Mouse (Mus musculus): ENCODE measurements at regions not wholly inside any gene's neighbourhood (a gene's known extent, or its start where the extent isn't known, plus 50 kb on each side); places are given as distances from the start of the nearest gene placed in this dataset.
"Not testable (repeated sequence)": the region's sequence is repeated elsewhere in the genome, so short reads cannot be mapped to it uniquely, and the experiment has no call there.

DNA sequence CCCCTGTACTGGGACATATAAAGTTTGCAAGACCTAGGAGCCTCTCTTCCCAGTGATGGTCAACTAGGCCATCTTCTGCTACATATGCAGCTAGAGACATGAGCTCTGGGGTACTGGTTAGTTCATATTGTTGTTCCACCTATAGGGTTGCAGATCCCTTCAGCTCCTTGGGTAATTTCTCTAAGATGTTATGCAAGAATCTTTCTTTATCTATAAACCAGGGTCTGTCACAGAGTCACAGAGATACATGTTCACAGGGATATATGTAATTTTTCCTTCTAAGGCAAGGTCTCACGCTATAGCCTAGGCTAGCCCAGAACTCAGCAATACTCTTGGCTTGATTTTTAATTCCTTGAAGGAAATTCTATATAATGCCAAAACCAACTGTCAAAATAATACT lies 56.9 kb downstream of the Zfp36l1 start:
- not testable (repeated sequence) for DNase-seq

DNA sequence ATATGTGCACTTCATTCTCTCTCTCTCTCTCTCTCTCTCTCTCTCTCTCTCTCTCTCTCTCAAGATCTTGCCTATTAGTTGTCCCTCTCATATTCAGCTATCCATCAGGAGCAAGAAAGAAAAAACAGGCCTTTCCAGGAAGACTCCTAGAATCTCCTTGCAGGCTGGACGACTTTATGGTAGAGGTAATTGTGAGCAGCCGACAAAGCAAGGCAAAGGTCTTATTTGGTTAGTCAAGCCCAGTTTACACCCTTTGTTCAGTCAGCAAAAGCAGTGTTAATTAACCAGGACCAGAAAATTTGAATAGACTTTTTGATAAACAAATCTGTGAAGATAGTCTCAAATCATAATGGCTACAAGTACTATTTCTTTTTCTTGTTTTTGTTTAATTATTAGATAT lies 57.4 kb downstream of the Zfp36l1 start:
- no peak for DNase-seq

DNA sequence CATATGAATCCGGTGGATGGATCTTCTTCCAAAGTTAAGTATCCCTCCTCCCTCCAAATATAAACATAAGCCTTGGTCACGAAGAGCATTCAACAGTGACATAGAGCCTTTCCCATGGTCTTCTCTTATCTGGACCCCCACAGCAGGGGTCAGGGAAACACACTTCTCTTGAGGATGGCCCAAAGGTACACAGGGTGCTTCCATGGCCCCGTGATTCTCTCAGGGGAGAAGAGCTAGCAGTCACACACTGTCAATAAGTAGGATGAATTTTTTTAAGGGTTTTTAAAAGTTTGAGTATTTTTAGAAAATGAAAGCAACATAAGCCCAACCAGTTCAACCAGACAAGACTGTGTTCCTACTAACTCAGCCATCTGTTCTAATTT lies 58.2 kb downstream of the Zfp36l1 start:
- no peak for DNase-seq

DNA sequence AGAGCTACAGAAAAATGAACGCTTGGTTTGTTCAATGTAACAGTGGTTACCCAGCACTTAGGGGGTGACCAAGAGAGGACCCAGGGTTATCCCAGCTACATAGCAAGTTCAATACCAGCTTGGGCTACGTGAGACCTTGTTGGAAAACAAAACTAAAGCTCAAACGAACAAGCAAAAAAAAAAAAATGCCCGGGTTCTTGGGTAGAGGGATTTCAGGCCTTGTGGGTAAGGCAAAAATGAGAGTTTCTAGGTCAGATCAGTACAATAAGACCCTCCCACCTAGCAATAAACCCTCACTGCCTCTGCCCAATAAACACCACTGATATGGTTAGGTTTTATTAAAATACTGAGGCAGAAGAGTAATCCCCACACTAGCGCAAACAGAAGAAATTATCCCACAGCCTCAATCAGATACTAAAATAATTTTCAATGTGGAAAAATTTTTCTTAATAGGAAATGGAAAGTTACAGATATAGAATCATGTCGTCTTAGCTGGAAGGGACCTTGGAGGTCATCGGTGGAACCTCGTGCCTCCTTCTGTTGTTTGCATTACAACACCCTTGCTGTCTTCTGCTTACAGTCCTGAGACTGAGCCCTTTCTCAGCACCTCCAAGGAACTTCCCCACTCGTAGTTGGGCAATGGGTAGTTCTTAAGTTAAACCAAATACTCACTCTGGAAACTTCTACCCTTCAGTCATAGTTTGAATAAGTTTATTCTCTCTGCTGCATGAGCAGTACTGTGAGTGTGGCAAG lies 58.7 kb downstream of the Zfp36l1 start:
- DNase-seq, result no peak

DNA sequence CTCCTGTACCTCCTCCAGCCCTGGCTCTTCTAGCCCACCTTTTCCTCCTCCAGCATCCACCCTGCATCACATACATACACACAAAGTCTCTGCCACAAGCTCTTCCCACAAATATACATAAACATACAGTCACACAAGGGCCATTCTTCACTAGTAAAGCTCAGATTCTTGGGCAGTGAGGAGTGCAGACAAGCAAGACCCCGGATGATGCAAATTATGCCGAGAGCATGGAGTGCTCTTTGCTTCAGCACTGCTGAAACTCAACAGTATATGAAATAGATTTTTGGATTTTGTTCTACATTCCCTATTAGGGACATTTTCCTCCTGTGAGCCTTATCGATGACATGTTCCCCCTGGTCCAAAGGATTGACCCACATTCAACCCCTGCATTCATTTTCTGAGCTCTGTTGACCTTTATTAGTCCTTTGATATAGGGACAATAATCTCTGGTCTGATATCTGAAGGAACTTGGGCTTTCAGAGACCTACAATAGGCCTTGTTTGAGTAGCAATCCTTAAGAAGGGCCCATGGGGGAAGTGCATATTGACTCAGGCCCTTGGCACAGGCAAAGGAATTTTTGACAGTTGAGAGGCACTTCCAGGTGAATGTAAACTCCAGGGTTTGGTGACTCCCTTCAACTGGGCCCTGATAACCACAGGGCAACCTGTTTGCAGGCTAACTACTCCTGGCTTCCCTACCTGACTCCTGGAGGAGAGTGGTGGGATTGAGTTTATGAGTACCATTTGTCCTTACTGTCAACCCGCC lies 64.4 kb downstream of the Zfp36l1 start:
- no peak for DNase-seq

DNA sequence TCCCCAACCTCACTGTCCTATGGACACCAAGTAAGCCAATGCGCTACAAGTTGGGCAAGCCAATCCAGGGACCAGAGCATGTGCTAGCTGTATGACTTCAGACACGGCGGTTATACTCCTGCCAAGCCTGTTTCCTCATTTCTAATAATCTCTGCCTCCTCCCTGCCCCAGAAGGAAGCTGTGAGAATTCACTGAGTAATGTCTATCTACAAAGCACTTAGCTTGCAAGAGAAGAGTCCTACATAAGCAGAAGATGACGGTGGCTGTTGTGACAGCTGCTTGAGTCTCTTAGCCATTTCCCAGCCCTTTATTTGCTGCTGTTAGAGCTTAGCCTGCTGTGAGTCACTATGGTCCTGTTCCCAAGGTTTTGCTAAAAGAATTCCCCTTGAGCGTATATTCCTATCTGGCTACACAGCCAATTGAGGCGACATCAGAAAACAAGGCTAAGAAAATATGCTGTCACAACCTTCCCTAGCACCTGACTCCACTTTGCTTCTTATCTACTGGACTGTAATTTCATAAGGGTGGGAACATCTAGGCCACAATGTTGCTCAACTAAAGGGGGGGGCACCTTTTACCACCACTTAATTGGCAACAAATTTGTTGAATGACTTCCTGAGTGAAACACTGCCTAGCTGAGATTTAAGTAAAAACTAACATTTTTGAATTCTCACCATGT lies 66.0 kb downstream of the Zfp36l1 start:
- DNase-seq, result peak in 1 of 2 experiments; percentile 19

DNA sequence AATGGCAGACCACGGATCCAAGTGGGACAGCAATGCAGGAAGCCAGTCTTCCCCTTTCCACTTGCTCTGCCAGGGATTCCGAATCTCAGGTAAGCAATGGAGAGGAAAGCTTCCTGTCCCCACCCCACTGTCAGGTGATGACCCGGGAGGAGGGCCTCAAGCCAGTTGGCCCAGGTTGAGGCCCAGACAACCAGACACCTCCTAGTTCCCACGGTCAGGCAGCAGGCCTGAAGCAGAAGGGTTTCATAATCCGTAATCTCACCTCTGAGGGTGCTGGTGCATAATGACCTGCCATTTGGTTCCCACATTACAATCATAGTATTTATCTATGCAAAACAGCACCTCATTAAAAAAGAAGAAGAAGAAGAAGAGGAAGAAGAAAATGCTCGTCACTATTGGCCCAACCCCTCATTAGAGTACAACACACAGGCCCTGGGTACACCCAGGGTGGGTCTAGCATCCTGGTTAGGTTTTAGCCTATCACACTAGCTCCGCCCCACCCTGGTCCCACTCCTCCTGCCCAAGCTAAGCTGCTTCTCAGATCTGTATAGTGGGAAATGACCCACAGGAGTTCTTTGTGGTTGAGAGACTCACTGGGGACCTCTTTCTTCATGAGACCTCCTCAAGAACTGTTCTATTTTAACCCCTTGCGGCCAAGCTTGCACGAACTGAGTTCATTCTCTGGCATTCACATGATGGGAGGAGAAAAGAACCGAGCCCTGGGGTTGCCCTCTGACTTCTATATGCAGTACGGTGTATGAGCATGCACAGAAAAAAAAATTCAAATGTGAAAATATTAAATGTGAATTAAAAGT lies 71.1 kb downstream of the Zfp36l1 start:
- no peak for DNase-seq

DNA sequence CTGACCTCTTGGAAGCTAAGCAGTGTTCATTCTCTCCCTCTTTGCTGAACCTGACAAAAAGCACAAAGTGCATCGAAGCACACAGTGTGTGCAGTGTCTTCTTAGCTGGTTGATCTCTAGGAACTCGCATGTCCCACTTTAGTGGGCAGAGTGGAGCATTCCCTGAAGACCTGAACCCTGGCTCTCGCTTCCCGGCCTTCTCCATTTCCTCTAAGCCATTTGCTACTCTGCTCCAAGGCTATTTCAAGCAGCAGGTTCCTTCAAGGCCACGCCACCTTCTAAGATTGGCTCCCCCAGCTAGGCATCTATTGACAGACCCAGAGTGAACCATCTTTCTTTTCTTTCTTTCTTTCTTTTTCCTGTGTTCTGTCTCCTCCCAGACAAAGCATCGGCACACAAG lies 71.8 kb downstream of the Zfp36l1 start:
- DNase-seq, result no peak

DNA sequence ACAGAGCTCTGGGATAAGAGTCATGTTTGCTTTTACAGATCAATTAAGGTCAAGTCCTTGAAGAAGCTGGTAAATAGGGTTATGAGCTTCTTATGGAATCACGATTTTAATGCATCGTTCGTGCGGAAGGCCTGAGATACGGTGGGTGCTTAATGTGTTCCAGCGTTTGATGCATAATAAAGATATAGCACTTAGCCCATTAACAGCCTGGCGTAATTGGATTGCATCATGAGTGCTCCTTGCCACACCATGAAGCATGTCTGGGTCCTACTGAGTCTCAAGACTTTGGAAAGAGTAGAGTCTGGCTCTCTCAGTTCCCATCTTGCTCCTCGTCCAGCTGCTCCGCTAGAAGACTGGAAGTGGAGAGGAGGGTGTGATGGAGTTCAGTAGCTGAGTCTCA lies 72.6 kb downstream of the Zfp36l1 start:
- no peak for DNase-seq

DNA sequence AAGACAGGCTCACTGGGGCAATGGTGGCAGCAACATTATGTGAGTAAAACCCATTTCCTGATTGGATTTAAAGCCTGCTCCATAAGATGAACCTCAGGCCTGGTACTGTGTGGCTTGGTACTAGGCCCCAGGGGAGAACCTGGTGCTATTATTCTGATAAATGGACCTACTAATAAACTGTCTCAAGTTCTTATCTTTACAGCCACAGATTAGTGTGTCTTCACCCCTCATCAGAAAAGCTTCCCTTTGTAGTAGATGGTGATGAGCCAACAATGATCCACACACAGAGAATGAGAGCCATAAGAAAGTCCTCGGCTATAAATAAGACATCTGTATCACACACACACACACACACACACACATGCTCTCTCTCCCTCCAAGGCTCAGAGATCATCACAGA lies 73.7 kb downstream of the Zfp36l1 start:
- no peak for DNase-seq

DNA sequence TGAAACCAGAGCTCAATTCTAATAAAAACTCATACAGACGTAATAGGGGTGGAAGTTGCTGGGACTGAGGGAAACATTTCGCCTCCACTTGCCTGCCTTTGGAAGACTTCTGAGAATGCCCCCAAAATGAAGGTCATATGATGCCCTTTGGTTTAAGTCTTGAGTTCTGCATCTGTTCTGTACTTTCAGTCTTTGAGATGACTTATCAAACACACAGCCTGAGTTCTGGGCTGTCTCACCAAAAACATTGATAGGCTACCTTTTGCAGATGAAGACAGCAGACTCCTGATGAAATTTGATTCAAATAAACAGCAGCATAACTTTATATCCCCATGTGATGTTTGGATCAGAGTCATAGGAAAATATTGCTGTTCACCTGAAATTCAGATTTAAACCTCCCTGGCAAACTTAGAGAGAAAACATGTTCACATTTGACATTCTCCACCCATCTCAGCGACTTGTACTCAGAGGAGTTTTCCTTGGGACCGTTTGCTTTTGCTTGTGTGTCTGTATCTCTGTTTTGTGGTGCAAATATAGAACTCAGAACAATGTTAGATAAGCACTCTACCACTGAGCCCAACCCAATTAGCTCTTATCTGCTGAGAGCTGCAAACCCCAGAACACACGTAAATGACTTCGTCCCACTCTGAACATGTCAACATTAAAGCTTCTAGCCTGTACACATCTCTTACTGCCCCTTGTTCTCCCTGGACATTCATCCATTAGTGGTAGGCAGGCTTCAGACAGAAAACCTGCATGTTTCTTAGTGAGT lies 77.1 kb downstream of the Zfp36l1 start:
- no peak for DNase-seq

DNA sequence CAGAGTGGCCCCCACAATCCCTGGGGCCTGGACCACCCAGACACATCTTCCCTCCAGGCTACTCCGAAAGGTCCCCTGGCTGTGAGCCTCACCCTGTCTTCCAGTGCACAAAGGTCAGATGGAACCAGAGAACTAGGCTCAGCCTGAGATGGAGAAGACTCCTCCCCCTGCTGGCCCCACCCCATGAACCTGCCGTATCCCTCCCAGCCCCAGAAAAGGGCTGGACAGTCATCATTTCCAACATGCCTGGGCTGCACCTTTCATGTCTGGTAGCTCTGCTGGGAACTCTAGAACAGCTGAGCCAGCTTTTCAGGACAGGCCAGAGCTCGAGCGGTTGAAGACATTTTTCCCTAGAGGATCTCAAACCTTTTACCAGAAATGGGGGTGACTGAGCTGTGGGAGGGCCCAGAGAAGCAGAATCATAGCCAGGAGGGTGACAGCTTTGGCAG lies 77.8 kb downstream of the Zfp36l1 start:
- no peak for DNase-seq

DNA sequence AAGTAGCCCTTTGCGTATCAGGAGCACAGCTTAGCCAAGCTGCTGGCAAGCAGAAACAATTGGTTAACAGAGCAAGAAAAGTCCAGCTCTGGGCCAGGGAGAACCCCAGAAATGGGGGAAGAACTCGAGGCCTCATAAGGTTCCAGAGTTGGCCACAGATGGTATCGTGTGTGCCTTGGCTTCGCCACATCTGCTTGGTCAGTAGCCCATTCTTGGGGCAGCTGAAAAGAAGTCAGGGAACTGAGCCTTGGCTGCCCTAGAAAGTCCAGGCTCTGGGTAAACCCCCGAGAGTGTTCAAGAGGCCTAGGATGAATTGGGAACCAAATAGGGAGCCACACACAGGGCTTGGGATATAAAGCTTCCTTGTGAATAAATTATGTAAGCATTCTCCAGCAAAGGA lies 78.7 kb downstream of the Zfp36l1 start:
- no peak for DNase-seq

DNA sequence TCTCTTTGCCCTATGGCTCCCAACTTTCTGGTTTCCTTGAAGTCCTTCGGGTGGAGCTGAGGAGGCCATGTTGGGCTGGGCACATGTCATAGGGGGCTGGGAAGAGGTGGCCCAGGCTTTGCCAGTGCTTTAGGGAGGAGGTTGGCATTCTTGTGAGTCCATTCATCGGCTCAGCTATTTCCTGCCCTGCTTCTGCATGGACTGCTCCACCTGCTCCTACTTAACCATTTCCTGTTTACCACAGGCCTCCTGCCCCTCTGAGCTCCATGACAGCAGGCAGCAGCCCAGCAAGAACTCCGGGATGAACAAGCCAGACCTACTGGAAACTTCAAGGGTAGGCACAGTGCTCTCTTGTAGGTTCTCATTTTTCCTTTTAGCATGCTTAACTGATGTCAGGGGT lies 80.3 kb downstream of the Zfp36l1 start:
- no peak for DNase-seq

DNA sequence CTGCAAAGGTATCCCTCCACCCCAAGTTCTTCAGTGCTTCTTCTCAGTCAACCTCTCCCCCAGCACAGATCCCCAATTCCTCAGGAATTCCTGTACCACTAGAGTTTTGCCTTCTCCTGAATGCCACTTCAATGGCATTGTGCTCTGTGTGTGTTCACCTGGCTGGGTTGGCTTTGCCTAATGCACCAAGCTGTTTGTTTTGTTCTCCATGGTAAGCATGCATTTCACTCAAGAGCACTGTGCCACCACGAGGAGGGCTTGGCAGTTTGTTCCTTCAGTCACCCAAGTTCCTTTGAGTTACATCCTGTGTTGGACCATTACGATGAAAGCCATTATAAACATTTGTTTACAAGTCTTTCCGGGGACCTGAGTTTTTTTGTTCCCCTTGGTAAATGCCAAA lies 84.5 kb downstream of the Zfp36l1 start:
- no peak for DNase-seq

DNA sequence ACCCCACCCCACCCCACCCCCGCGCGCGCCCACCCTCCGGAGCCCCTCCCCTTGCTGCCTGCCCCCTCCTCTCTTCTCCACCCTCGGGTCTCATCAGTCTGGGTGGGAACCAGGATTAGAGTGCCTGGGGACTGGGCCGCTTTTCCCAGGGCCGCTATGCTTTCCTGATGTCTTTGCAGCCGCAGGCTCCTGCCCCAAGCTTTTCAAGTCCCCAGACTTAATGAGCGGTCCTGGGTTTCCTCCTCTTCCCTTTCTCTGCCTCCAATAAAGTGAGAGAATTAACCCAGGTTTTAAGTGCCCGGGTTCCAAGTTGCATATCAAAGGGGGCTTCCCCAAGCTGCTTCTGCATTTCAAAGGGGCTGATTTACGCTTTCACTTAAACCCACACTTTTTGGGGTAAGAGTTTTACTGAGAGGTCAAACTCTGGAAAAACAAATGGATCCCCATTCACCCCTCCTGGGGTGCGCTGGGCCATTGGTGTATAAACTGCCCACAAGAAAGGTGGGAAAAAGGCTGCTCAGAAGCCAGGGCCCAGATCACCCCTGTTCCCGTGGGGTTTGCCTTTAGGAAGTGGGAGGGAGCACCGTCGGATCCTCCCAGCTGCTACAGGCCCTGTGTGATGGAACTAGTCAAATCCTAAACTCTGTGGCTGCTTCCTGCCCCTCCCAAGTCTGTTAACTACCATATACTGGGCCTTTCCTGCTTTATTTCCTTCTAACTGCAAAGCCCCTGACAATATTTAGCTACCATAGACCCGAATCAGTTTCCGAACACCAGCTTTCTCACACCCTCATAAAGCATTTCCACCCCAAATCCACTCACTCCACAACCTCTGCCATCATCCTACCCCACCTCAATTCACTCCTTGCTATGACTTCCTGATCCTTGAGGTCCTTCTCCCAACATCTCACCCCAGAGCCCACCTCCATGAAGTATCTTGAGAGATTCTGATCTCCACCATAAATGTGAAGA lies 89.4 kb downstream of the Zfp36l1 start:
- peak; percentile 45 to 62 for DNase-seq

DNA sequence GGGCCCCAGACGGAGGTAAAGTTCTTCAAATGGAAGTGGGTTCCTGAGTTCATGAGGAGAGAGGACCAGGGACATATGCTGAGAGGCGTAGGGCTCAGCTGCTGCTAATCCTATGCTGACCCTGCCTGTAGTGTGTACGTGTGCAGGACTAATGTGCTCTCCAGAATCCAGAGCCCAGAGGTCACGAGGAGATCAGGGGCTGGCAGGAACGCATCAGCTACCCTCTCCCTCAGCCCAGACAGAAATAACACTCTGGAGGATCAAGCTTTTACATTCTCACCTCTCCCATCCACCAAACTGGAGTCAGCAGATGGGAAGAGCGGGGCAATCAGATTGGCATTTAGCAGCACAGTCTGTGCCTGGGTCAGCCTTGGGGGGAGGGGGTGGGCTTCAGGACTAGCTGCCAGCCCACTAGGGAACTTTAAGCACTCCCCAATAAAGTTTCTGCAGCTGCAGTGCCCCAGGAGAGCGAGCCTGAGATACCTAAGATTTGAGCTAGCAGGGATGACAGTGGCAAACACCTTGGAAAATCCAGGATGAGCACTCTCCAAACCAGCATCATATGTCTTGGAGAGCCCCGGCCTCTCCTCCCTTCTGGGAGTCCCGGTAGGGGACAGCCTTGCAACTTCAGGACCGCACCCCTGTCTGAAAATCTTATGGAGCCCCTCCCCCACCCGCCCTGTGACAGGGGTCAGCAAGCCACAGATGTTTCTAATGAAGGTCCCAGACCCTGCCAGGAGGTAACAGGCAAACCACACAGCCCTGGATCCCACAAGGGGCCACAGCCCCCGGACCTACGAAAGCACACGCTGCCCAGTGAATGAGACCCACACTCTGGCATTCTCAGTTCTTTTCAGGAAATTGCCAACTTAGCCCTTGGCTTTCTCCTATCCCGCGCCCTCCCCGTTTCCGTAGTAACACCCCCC lies 90.4 kb downstream of the Zfp36l1 start:
- DNase-seq, result peak; percentile 32 to 39

DNA sequence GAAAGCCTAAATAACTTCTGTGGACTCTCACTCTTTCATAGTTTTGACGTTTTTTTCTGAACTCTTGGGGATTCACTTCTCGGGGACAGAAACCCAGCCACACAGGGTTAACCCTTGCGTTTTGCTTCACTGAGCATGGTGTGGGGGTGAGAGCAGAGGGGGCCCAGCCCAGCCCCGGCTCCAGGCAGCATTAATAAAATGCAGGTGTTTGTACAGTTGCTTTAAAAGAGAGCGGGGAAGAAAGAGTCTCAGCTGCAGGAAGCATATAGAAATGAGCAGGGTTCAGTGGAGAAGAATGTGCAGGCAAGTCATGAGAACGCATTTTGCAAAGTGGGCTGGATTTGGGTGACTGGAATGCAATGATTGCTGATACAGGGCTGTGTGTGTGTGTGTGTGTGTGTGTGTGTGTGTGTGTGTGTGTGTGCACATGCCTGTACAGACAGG lies 91.8 kb downstream of the Zfp36l1 start:
- DNase-seq, result peak; percentile 60 to 72

DNA sequence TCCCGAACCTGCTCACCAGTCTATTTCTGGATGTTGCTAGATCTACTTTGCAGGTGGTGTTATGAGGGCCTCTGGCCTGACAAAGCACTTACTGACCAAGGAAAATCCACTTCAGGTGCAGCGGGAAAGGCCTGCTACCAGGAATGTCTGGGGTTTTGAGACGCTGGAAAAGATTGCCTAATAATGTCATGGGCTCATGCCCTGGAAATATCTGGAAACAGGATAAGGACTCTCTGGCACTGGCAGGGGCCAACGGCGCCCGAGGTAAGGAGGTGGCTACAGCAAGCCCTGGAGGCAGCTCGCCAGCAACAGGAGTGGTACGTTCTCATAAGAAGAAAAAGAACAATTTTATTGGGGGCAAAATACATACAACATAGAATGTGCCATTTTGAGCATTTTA lies 94.7 kb downstream of the Zfp36l1 start:
- peak in 1 of 2 experiments; percentile 28 for DNase-seq

Data from kidney, postnatal 4 days (tissue).